Mouse (Mus musculus) stomach, embryonic 16.5 days (tissue): ENCODE results near the gene Zbtb8a. TPM values are rescaled to one million over a fixed set of nuclear protein-coding genes. Genes with fewer than 3 reads are reported as not detected.

Experiments used
- ATAC-seq: fragments of 200-750 bp; cut with Nextera tagmentation; 2 replicates; pipeline ENCODE4 v1.8.0; 2017; ENCODE audit warnings: moderate number of reproducible peaks, moderate TSS enrichment; ENCODE audit not compliant: insufficient read depth, low FRiP score
- H3K27ac ChIP-seq: fragments of 300-500 bp; sonication (generic); 2 replicates; pipeline ENCODE4 v1.5.1; 2014; ENCODE audit warnings: low read length
- H3K27me3 ChIP-seq: fragments of 300-500 bp; sonication (generic); 2 replicates; pipeline ENCODE4 v1.6.1; 2014; ENCODE audit warnings: low read length, control low read depth, mixed read lengths; ENCODE audit not compliant: control insufficient read depth, insufficient read depth
- H3K36me3 ChIP-seq: fragments of 300-500 bp; sonication (generic); 2 replicates; pipeline ENCODE4 v1.6.1; 2014; ENCODE audit warnings: low read length; ENCODE audit not compliant: control insufficient read depth, insufficient read depth
- H3K4me1 ChIP-seq: fragments of 300-500 bp; sonication (generic); 2 replicates; pipeline ENCODE4 v1.6.1; 2014; ENCODE audit warnings: low read length, control low read depth, mixed read lengths; ENCODE audit not compliant: control insufficient read depth, insufficient read depth
- H3K4me2 ChIP-seq: fragments of 300-500 bp; sonication (generic); 2 replicates; pipeline ENCODE4 v1.6.1; 2014; ENCODE audit warnings: low read depth, low read length, mixed read lengths
- H3K4me3 ChIP-seq: fragments of 300-500 bp; sonication (generic); replicated peaks from 2 replicates; pipeline ENCODE4 v1.5.1; 2014; ENCODE audit warnings: mild to moderate bottlenecking, low read length
- H3K9ac ChIP-seq: fragments of 300-500 bp; sonication (generic); 2 replicates; pipeline ENCODE4 v1.6.1; 2014; ENCODE audit warnings: low read length
- H3K9me3 ChIP-seq: fragments of 300-500 bp; sonication (generic); replicated peaks from 2 replicates; pipeline ENCODE4 v1.6.1; 2016; ENCODE audit warnings: low read length, control low read depth; ENCODE audit not compliant: control insufficient read depth
- WGBS: fragments of 180-500 bp; shearing (Covaris S2); extraction: QIAGEN DNeasy Blood & Tissue Kit; methylation state at CpG from one replicate; pipeline ENCODE4 v1.1.7; 2014; 5-methylcytosine and 5-hydroxymethylcytosine counted together
- polyA plus RNA-seq: library from polyadenylated mRNA; unstranded; fragments of >200 nt; fragmentation: Nextera tagmentation; extraction: Ambion mirVana; gene quantifications from 2 replicates; pipeline ENCODE4 v1.2.1, GENCODE M21; 2015

Gene Zbtb8a
- polyA plus RNA-seq, 1 experiment from 2014 or later, result 17.4 TPM

DNA sequence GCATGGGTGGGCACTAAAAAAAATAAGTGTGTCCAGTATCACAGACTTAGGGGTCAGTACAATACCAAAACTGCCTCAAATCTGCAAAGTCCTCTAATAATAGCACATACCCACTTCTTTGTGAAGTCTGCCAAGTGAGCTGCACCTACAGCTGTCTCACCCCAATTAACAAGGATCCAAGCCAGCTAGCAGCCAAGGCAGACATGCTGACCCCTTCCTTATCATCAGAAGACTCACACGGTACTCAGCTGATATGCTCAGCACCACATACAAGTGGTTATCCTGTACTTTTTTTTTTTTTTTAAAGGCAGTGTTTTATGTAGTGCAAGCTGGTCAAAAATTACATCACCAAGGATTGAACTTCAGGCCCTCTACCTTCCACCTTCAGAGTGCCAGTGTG lies 73.6 kb downstream of the Zbtb8a start:
- no peak overlapping the region for H3K4me2 ChIP-seq
- H3K4me3 ChIP-seq, result no peak overlapping the region
- 0 out of 2 replicates have a peak, but pooled peaks cover under 1% of the 10 kb centered on the region for H3K4me1 ChIP-seq
- no peak overlapping the region for H3K27ac ChIP-seq
- WGBS, result 57% methylated on average over 1 of the region's 1 CpGs
- no peak overlapping the region for H3K9ac ChIP-seq
- no peaks in the 10 kb centered on the region for H3K27me3 ChIP-seq
- H3K9me3 ChIP-seq, result 0 out of 2 replicates have a peak, but pooled peaks cover 4% of the 10 kb centered on the region
- ATAC-seq, result no peak
- peaks cover 8% of the 10 kb centered on the region for H3K36me3 ChIP-seq

- Histone ChIP-seq H3K27me3 (no peaks in the 10 kb centered on the region), H3K4me1 (0 out of 2 replicates have a peak, but pooled peaks cover 4% of the 10 kb centered on the region), H3K9me3 (0 out of 2 replicates have a peak, but pooled peaks cover 4% of the 10 kb centered on the region), H3K27ac (no peak overlapping the region), H3K9ac (no peak overlapping the region), H3K36me3 (peaks cover 8% of the 10 kb centered on the region), H3K4me3 (no peak overlapping the region), H3K4me2 (no peak overlapping the region)
- ATAC-seq, result no peak
- 86% methylated on average over 9 of the region's 9 CpGs for WGBS
These were observed 74.1 kb downstream of the Zbtb8a start for GRCm38 (mm10) chr4:129303816-129304215.

Other genes with a start within 250 kb of the Zbtb8a start
- 1.3 and 2.6 TPM in 2 replicates for gene Fndc5, start 241.1 kb downstream of the Zbtb8a start, polyA plus RNA-seq
- 13.0 and 13.1 TPM in 2 replicates for gene S100pbp, start 188.4 kb downstream of the Zbtb8a start, polyA plus RNA-seq
- 72.9 and 80.0 TPM in 2 replicates for gene Yars, start 188.4 kb downstream of the Zbtb8a start, polyA plus RNA-seq
- 8.2 and 8.5 TPM in 2 replicates for gene C77080, start 116.7 kb downstream of the Zbtb8a start, polyA plus RNA-seq
- gene Sync, start 90.5 kb downstream of the Zbtb8a start, polyA plus RNA-seq, result 3.0 and 3.9 TPM in 2 replicates
- gene Rbbp4, start 42.7 kb downstream of the Zbtb8a start, polyA plus RNA-seq, result 287 and 291 TPM in 2 replicates
- 44.4 and 46.6 TPM in 2 replicates for gene Zbtb8os, start 42.4 kb downstream of the Zbtb8a start, polyA plus RNA-seq
- gene Zbtb8b, start 62.7 kb upstream of the Zbtb8a start, polyA plus RNA-seq, result 1.4 and 1.6 TPM in 2 replicates
- gene Bsdc1, start 83.5 kb upstream of the Zbtb8a start, polyA plus RNA-seq, result 28.0 and 30.5 TPM in 2 replicates
- not detected in 2 replicates for gene Tssk3, start 112.9 kb upstream of the Zbtb8a start, polyA plus RNA-seq
- not detected in 2 replicates for gene Fam229a, start 113.1 kb upstream of the Zbtb8a start, polyA plus RNA-seq
- gene Marcksl1, start 135.5 kb upstream of the Zbtb8a start, polyA plus RNA-seq, result 259 and 296 TPM in 2 replicates
- 195 and 205 TPM in 2 replicates for gene Hdac1, start 164.6 kb upstream of the Zbtb8a start, polyA plus RNA-seq
- 3.0 and 7.3 TPM in 2 replicates for gene Lck, start 195.5 kb upstream of the Zbtb8a start, polyA plus RNA-seq
- 4.1 TPM in 2 replicates for gene Fam167b, start 200.4 kb upstream of the Zbtb8a start, polyA plus RNA-seq
- gene Eif3i, start 222.5 kb upstream of the Zbtb8a start, polyA plus RNA-seq, result 239 and 253 TPM in 2 replicates
- gene Tmem234, start 222.6 kb upstream of the Zbtb8a start, polyA plus RNA-seq, result 181 and 190 TPM in 2 replicates
- gene Dcdc2b, start 236.1 kb upstream of the Zbtb8a start, polyA plus RNA-seq, result 1.3 and 3.0 TPM in 2 replicates
- gene Iqcc, start 241.0 kb upstream of the Zbtb8a start, polyA plus RNA-seq, result 27.4 and 34.7 TPM in 2 replicates
- gene Ccdc28b, start 245.8 kb upstream of the Zbtb8a start, polyA plus RNA-seq, result 49.6 and 58.4 TPM in 2 replicates